Mouse (Mus musculus) brain, embryonic 14.5 days (tissue): ENCODE results near the gene Cacna2d3.

Source experiments
- CTCF ChIP-seq: fragments of 200-500 bp; IDR thresholded peaks from 2 replicates; pipeline ENCODE4 v1.5.1; 2012; ENCODE audit warnings: inconsistent platforms, mild to moderate bottlenecking, moderate library complexity, borderline replicate concordance; ENCODE audit not compliant: insufficient read depth, insufficient read length; ENCODE audit errors: extremely low read depth
- POLR2A ChIP-seq: fragments of 200-500 bp; IDR thresholded peaks from 2 replicates; pipeline ENCODE4 v1.6.1; 2012; ENCODE audit warnings: mild to moderate bottlenecking, inconsistent platforms, borderline replicate concordance; ENCODE audit not compliant: poor library complexity, insufficient read depth, insufficient read length, severe bottlenecking; ENCODE audit errors: extremely low read depth

- TF ChIP-seq CTCF, result no peak
- no peak for TF ChIP-seq POLR2A
Measured at GRCm38 (mm10) chr14:29023246-29023645, 698.4 kb downstream of the Cacna2d3 start.
